ENCODE assay signal across 29 mouse cellular contexts in the genomic region with DNA sequence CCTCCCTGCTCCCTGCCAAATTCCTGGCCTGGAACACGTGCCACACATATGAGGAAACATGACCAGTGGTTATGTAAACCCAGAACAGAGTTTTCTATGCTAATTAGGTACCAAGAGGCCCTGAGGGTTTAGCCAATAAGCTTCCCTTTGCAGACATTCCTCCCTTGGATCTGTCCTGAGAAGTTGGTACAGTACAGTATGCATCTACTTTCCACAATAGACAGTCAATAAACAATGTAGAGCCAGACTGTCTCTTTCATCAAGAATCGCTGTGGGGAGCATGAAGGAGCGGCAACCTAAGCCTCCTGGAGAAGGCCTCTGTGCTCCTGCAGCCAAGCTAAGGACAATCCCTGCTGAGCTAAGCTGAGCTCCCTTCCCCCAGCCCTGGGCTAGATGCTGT. TPM values are rescaled to one million over a fixed set of nuclear protein-coding genes. Genes with fewer than 3 reads are reported as not detected.
A peak's percentile ranks its signal among the peaks of the same experiment; 100 is the strongest.
DNase-seq lines count a peak whose midpoint lies in the region; ATAC-seq and TF ChIP-seq lines count a peak whose summit lies in the region.
"Had no signal": no experiment of that assay in that cellular context is flagged by ENCODE, and none has a peak within 500 bp of the region (broad histone marks: within the 10 kb centered on the region; RNA-seq: fewer than 3 reads in every experiment).

No protein-coding gene starts in this region.

- TF ChIP-seq CTCF in liver, adult 2 months (IDR thresholded peaks at IDR 0.05; ENCODE audit: low read depth, low read length): no peak

- no peak overlapping the region for H3K4me2 ChIP-seq in liver, embryonic 11.5 days
- H3K4me2 ChIP-seq: heart, embryonic 13.5 days; hindbrain, embryonic 14.5 days had no signal

- ATAC-seq in liver, embryonic 11.5 days (replicated peaks; ENCODE audit: low FRiP score): no peak
- ATAC-seq: CD4-positive, CD25-positive, alpha-beta regulatory T cell, adult 4 months; forebrain, embryonic 14.5 days; hindbrain, postnatal 0 days; inflammation-experienced regulatory T-cells, adult 6 months; intestine, embryonic 16.5 days had no signal

- whole genome bisulfite sequencing in liver, adult 2 months: 63% methylated on average over 3 of the region's 3 CpGs
- WGBS in liver, embryonic 11.5 days: 72% methylated on average over 3 of the region's 3 CpGs

- H3K27me3 ChIP-seq in liver, adult 2 months (ENCODE audit: control insufficient read depth, insufficient read depth, low read length): no peaks in the 10 kb centered on the region
- H3K27me3 ChIP-seq in liver, embryonic 11.5 days (replicated peaks; ENCODE audit: control insufficient read depth, insufficient read depth, low read length): no peaks in the 10 kb centered on the region
- H3K27me3 ChIP-seq: heart, embryonic 13.5 days had no signal

- no peaks in the 10 kb centered on the region for H3K4me1 ChIP-seq in liver, adult 2 months (ENCODE audit: control insufficient read depth, insufficient read depth, low read length)
- no peaks in the 10 kb centered on the region for H3K4me1 ChIP-seq in liver, embryonic 11.5 days (replicated peaks; ENCODE audit: control insufficient read depth, insufficient read depth, low read length)
- H3K4me1 ChIP-seq: forebrain, embryonic 10.5 days; heart, embryonic 10.5 days; heart, embryonic 13.5 days had no signal

- no peaks in the 10 kb centered on the region for H3K9me3 ChIP-seq in liver, embryonic 11.5 days (ENCODE audit: control insufficient read depth, low read length)
- H3K9me3 ChIP-seq: heart, embryonic 10.5 days had no signal

- no peak overlapping the region for H3K4me3 ChIP-seq in liver, adult 2 months (ENCODE audit: insufficient read depth, low read depth, low read length)
- no peak overlapping the region for H3K4me3 ChIP-seq in liver, embryonic 11.5 days (ENCODE audit: low read depth, low read length)
- H3K4me3 ChIP-seq: forebrain, embryonic 10.5 days; heart, adult 2 months; heart, embryonic 10.5 days; heart, embryonic 13.5 days had no signal

- no peaks in the 10 kb centered on the region; the same call in 1 of the 2 replicates for H3K79me2 ChIP-seq in liver, adult 2 months (ENCODE audit: control insufficient read depth, insufficient read depth, low read length)

- H3K27ac ChIP-seq in liver, adult 2 months (replicated peaks; ENCODE audit: insufficient read depth, low read depth, low read length): no peak overlapping the region
- H3K27ac ChIP-seq in liver, embryonic 11.5 days (ENCODE audit: low read depth, low read length): no peak overlapping the region
- H3K27ac ChIP-seq: forebrain, embryonic 10.5 days; heart, adult 2 months; heart, embryonic 10.5 days; heart, embryonic 13.5 days; hindbrain, embryonic 14.5 days; hindbrain, postnatal 0 days had no signal

- peak; percentile 8 to 11 for DNase-seq in cerebellum, postnatal 25 days
- no peak for DNase-seq in cerebellum, postnatal 14 days
- DNase-seq in kidney, adult 11 months: peak; percentile 26
- DNase-seq in kidney, postnatal 4 days: no peak
- peak; percentile 11 for DNase-seq in liver, adult 2 months (ENCODE audit: extremely low read depth, low read depth, low spot score)
- DNase-seq in liver, embryonic 11.5 days (ENCODE audit: low spot score): no peak
- peak; percentile 51 for DNase-seq in ZHBTc4 (ENCODE audit: low read depth, low spot score)
- no peak for DNase-seq in ovary, postnatal 36 days (ENCODE audit: low spot score)
- DNase-seq: adrenal gland, adult 2 months; adrenal gland, postnatal 14 days; cerebellum, adult 11 months; cerebellum, postnatal 10 days; gastrocnemius, postnatal 10 days; gastrocnemius, postnatal 36 days; heart, adult 2 months; heart, postnatal 14 days; heart, postnatal 4 days had no signal

- peaks cover 17% of the 10 kb centered on the region for H3K36me3 ChIP-seq in liver, adult 2 months (ENCODE audit: control insufficient read depth, insufficient read depth, low read length)
- H3K36me3 ChIP-seq in liver, embryonic 11.5 days (ENCODE audit: control insufficient read depth, insufficient read depth, low read length): no peaks in the 10 kb centered on the region; the same call in 1 of the 2 replicates

- no peak overlapping the region for H3K9ac ChIP-seq in liver, adult 2 months (ENCODE audit: low read depth, low read length)
- no peak overlapping the region for H3K9ac ChIP-seq in liver, embryonic 11.5 days (ENCODE audit: low read depth, low read length)
- H3K9ac ChIP-seq: heart, embryonic 13.5 days; hindbrain, embryonic 14.5 days had no signal

- TF ChIP-seq POLR2A in liver, adult 2 months (IDR thresholded peaks at IDR 0.05; ENCODE audit: extremely low read depth, insufficient read depth, low read length): no peak

RNA-seq across cellular contexts. Expression of gene 3110021N24Rik, which starts 33.3 kb away (rescaled TPM):
- total RNA-seq in liver, adult 2 months (2014; rRNA removed): 0.40 and 0.46 TPM in 2 replicates
- polyA plus RNA-seq in liver, adult 2 months (2012; rRNA removed): not detected in 2 replicates
- 0.35 and 0.47 TPM in 2 replicates for polyA plus RNA-seq in liver, embryonic 11.5 days (2014; fragmentation: Nextera tagmentation; extraction: Ambion mirVana)
- total RNA-seq: common myeloid progenitor, adult 5-6 weeks; granulocyte monocyte progenitor cell, adult 5-6 weeks had no signal
- polyA plus RNA-seq: C2C12; CD4-positive, CD25-positive, alpha-beta regulatory T cell, adult 4 months; inflammation-experienced regulatory T-cells, adult 6 months had no signal

Comparison
In these comparisons a context has a peak if more than half of its experiments do, and no peak if none do; other contexts are left out.
1. DNase-seq: peak in cerebellum, postnatal 25 days (2 of 2), kidney, adult 11 months (single experiment), liver, adult 2 months (single experiment) and ZHBTc4 (single experiment); none in cerebellum, postnatal 14 days (0 of 2), kidney, postnatal 4 days (0 of 2), liver, embryonic 11.5 days (single experiment) and ovary, postnatal 36 days (single experiment).